Mouse (Mus musculus) liver, adult 2 months (tissue): ENCODE measurements around the gene Pltp.

Source experiments
- CTCF ChIP-seq: fragments of 200-500 bp; IDR thresholded peaks from 2 replicates; pipeline ENCODE4 v1.5.1; 2011; ENCODE audit warnings: low read depth, low read length, control low read depth
- POLR2A ChIP-seq: fragments of 200-500 bp; IDR thresholded peaks from 2 replicates; pipeline ENCODE4 v1.6.1; 2011; ENCODE audit warnings: low read length, control low read depth; ENCODE audit not compliant: insufficient read depth; ENCODE audit errors: extremely low read depth

- TF ChIP-seq POLR2A = no peak
- no peak for TF ChIP-seq CTCF
These were observed 64.9 kb downstream of the Pltp start for GRCm38 (mm10) chr2:164792400-164793190.
